Mouse (Mus musculus) olfactory bulb, adult 2 months (tissue): Measurements from ENCODE around the gene Klk15. TPM values are rescaled to one million over a fixed set of nuclear protein-coding genes. Genes with fewer than 3 reads are reported as not detected.
"Not testable (repeated sequence)": the region's sequence is repeated elsewhere in the genome, so short reads cannot be mapped to it uniquely, and the experiment has no call there.

ENCODE experiments used
- H3K27ac ChIP-seq: fragments of 200-500 bp; 2 replicates; pipeline ENCODE4 v1.5.1; 2012; ENCODE audit warnings: low read depth, low read length; ENCODE audit not compliant: insufficient read depth
- H3K4me1 ChIP-seq: fragments of 200-500 bp; 2 replicates; pipeline ENCODE4 v1.6.1; 2012; ENCODE audit warnings: low read length; ENCODE audit not compliant: control insufficient read depth, insufficient read depth
- H3K4me3 ChIP-seq: fragments of 200-500 bp; 2 replicates; pipeline ENCODE4 v1.5.1; 2012; ENCODE audit warnings: mild to moderate bottlenecking, low read depth, low read length, moderate library complexity; ENCODE audit not compliant: insufficient read depth
- CTCF ChIP-seq: fragments of 200-500 bp; IDR thresholded peaks from 2 replicates; pipeline ENCODE4 v1.5.1; 2012; ENCODE audit warnings: low read depth, mild to moderate bottlenecking, low read length, moderate library complexity; ENCODE audit not compliant: insufficient read depth
- POLR2A ChIP-seq: fragments of 200-500 bp; IDR thresholded peaks from 2 replicates; pipeline ENCODE4 v1.6.1; 2012; ENCODE audit warnings: mild to moderate bottlenecking, low read depth, low read length, moderate library complexity; ENCODE audit not compliant: insufficient read depth
- WGBS: fragments of 180-500 bp; shearing (Covaris S2); methylation state at CpG from one replicate; pipeline ENCODE4 v1.1.7; 2018; 5-methylcytosine and 5-hydroxymethylcytosine counted together
- polyA plus RNA-seq: library from polyadenylated mRNA; stranded (reverse); fragments of >200 nt; gene quantifications from 2 replicates; pipeline ENCODE4 v1.2.4, GENCODE M21; 2012; ENCODE audit warnings: low replicate concordance; ENCODE audit not compliant: missing spikeins, insufficient read depth, insufficient read length

Gene Klk15
- polyA plus RNA-seq, 1 experiment = not detected

- no peak overlapping the region for H3K27ac ChIP-seq
- WGBS = 80% methylated on average over 2 of the region's 2 CpGs
- no peak for TF ChIP-seq POLR2A
- no peak for TF ChIP-seq CTCF
Observed at GRCm38 (mm10) chr7:43921941-43922340, 11.6 kb upstream of the Klk15 start.

GRCm38 (mm10) chr7:43925985-43926384 is 7.6 kb upstream of the Klk15 start:
- Histone ChIP-seq H3K4me3 (no peak overlapping the region), H3K4me1 (no peaks in the 10 kb centered on the region), H3K27ac (no peak overlapping the region)
- no peak for TF ChIP-seq POLR2A
- no peak for TF ChIP-seq CTCF
- 65% methylated on average over 5 of the region's 5 CpGs for WGBS

More at GRCm38 (mm10) chr7:43921941-43922340, 11.6 kb upstream of the Klk15 start:
- Histone ChIP-seq H3K4me1 (no peaks in the 10 kb centered on the region; the same call in 1 of the 2 replicates), H3K4me3 (no peak overlapping the region)

GRCm38 (mm10) chr7:43928521-43928920 is 5.0 kb upstream of the Klk15 start:
- H3K4me3 ChIP-seq = no peak overlapping the region
- H3K4me1 ChIP-seq = no peaks in the 10 kb centered on the region
- TF ChIP-seq CTCF = no peak
- 38% methylated on average over 4 of the region's 4 CpGs for WGBS
- H3K27ac ChIP-seq = no peak overlapping the region

GRCm38 (mm10) chr7:43932337-43932736 is 1.2 kb upstream of the Klk15 start:
- Histone ChIP-seq H3K4me1 (no peaks in the 10 kb centered on the region), H3K4me3 (no peak overlapping the region), H3K27ac (no peak overlapping the region)
- no peak for TF ChIP-seq POLR2A
- TF ChIP-seq CTCF = no peak
- 67% methylated on average over 4 of the region's 4 CpGs for WGBS

GRCm38 (mm10) chr7:43934747-43935146 is 1.2 kb downstream of the Klk15 start:
- Histone ChIP-seq H3K27ac (no peak overlapping the region), H3K4me1 (no peaks in the 10 kb centered on the region), H3K4me3 (no peak overlapping the region)
- 66% methylated on average over 3 of the region's 3 CpGs for WGBS
- TF ChIP-seq POLR2A (no peak), CTCF (no peak)

GRCm38 (mm10) chr7:43936551-43936950 is 3.0 kb downstream of the Klk15 start:
- 83% methylated on average over 14 of the region's 14 CpGs for WGBS
- Histone ChIP-seq H3K4me1 (no peaks in the 10 kb centered on the region), H3K4me3 (no peak overlapping the region), H3K27ac (no peak overlapping the region)
- no peak for TF ChIP-seq POLR2A
- no peak for TF ChIP-seq CTCF

GRCm38 (mm10) chr7:43942293-43942692 is 8.8 kb downstream of the Klk15 start:
- H3K27ac ChIP-seq, H3K4me1 ChIP-seq, H3K4me3 ChIP-seq: not testable (repeated sequence)
- WGBS = 74% methylated on average over 3 of the region's 3 CpGs

GRCm38 (mm10) chr7:43944727-43945264 is 11.3 kb downstream of the Klk15 start:
- WGBS = 81% methylated on average over 3 of the region's 3 CpGs
- TF ChIP-seq CTCF (no peak), POLR2A (no peak)
- no peaks in the 10 kb centered on the region for H3K4me1 ChIP-seq
- H3K27ac ChIP-seq = no peak overlapping the region
- no peak overlapping the region for H3K4me3 ChIP-seq

- TF ChIP-seq POLR2A (no peak), CTCF (no peak)
- 73% methylated on average over 2 of the region's 2 CpGs for WGBS
Observed at GRCm38 (mm10) chr7:43950364-43950763, 16.8 kb downstream of the Klk15 start, which contains the start of gene Klk1b8. Gene Klk1b8, plus strand, starts transcription at chr7:43950664.

GRCm38 (mm10) chr7:43952703-43953102 is 19.2 kb downstream of the Klk15 start:
- Histone ChIP-seq H3K4me1 (no peaks in the 10 kb centered on the region), H3K4me3 (no peak overlapping the region), H3K27ac (no peak overlapping the region)
- TF ChIP-seq POLR2A = no peak
- TF ChIP-seq CTCF = no peak
- 61% methylated on average over 4 of the region's 4 CpGs for WGBS

More at GRCm38 (mm10) chr7:43950364-43950763, 16.8 kb downstream of the Klk15 start, which contains the start of gene Klk1b8:
- Histone ChIP-seq H3K4me1 (no peaks in the 10 kb centered on the region), H3K27ac (no peak within 1 kb of the TSS), H3K4me3 (no peak within 1 kb of the TSS)

- no peaks in the 10 kb centered on the region for H3K4me1 ChIP-seq
- TF ChIP-seq POLR2A (no peak), CTCF (no peak)
- H3K27ac ChIP-seq = no peak within 1 kb of the TSS
- no peak within 1 kb of the TSS for H3K4me3 ChIP-seq
- 43% methylated on average over 3 of the region's 3 CpGs for WGBS
Observed at GRCm38 (mm10) chr7:43966451-43966850, 32.9 kb downstream of the Klk15 start, which contains the start of gene Klk1b1. Gene Klk1b1, plus strand, starts transcription at chr7:43966751.
